In the genomic region with DNA sequence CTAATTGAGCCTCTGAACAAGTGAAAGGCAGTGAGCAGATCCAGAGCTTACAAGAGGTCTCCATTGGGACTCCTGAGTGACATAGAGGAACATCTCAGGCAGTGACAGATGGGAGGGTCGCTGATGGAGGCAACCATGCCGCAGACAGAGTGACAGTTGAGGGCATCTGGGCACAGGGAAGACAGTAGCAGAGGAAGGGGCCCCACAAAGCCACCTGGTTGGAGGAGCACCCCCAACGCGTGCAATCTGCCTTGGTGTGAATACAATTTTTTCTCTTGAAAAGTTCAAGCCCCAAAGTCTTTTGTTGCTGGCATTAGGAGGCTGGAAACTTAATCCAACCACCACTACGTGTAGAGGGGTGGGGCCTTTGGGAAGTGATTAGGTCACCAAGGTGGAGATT, we compare ENCODE assay signal across 30 mouse cellular contexts. TPM values are rescaled to one million over a fixed set of nuclear protein-coding genes. Genes with fewer than 3 reads are reported as not detected.
DNase-seq lines count a peak whose midpoint lies in the region; ATAC-seq and TF ChIP-seq lines count a peak whose summit lies in the region.
"Had no signal": no experiment of that assay in that cellular context is flagged by ENCODE, and none has a peak within 500 bp of the region (broad histone marks: within the 10 kb centered on the region; RNA-seq: fewer than 3 reads in every experiment).

No protein-coding gene starts in this region.

- no peaks in the 10 kb centered on the region for H3K36me3 ChIP-seq in kidney, embryonic 15.5 days
- H3K36me3 ChIP-seq in thymus, adult 2 months (ENCODE audit: control insufficient read depth, insufficient read depth, low read length): no peaks in the 10 kb centered on the region
- H3K36me3 ChIP-seq in stomach, embryonic 16.5 days (ENCODE audit: control insufficient read depth, insufficient read depth, low read length): no peaks in the 10 kb centered on the region
- H3K36me3 ChIP-seq: embryonic facial prominence, embryonic 10.5 days; embryonic facial prominence, embryonic 13.5 days; forebrain, embryonic 15.5 days; heart, embryonic 13.5 days had no signal

- no peak for TF ChIP-seq POLR2A in thymus, adult 2 months (IDR thresholded peaks at IDR 0.05; ENCODE audit: control insufficient read depth, extremely low read depth, insufficient read depth, low read length, poor library complexity)

- 0 out of 2 replicates have a peak overlapping the region, but pooled peaks have one; percentile 18 for H3K9ac ChIP-seq in kidney, embryonic 15.5 days
- no peak overlapping the region; the same call in 1 of the 2 replicates for H3K9ac ChIP-seq in stomach, embryonic 16.5 days (ENCODE audit: low read length)
- H3K9ac ChIP-seq: forebrain, embryonic 15.5 days; hindbrain, embryonic 14.5 days had no signal

- 65% methylated on average over 5 of the region's 5 CpGs for WGBS in kidney, embryonic 15.5 days
- 37% methylated on average over 5 of the region's 5 CpGs for WGBS in thymus, adult 2 months
- WGBS in stomach, embryonic 16.5 days: 60% methylated on average over 5 of the region's 5 CpGs

- no peak for TF ChIP-seq CTCF in thymus, adult 2 months (IDR thresholded peaks at IDR 0.05; ENCODE audit: borderline replicate concordance, control insufficient read depth, extremely low read depth, insufficient read depth, low read length, poor library complexity)

- DNase-seq in kidney, postnatal 36 days: no peak
- DNase-seq in thymus, postnatal 0 days (ENCODE audit: low spot score): peak; percentile 60
- DNase-seq in thymus, adult 2 months: no peak
- peak; percentile 35 for DNase-seq in thymus, postnatal 25 days
- DNase-seq in urinary bladder, adult 18-20 months (ENCODE audit: low spot score in 2 of 2): no peak
- DNase-seq: adrenal gland, adult 8-10 months; adrenal gland, postnatal 25 days; cerebellum, adult 11-12 months; cerebellum, adult 8-10 months; cerebellum, postnatal 36 days; gastrocnemius, postnatal 10 days; gastrocnemius, postnatal 36 days; heart, adult 2 months; heart, postnatal 14 days; heart, postnatal 4 days had no signal

- no peak for ATAC-seq in kidney, embryonic 15.5 days (replicated peaks; ENCODE audit: low FRiP score)
- ATAC-seq in stomach, embryonic 16.5 days (ENCODE audit: insufficient read depth, low FRiP score): no peak
- ATAC-seq in CD4-positive, CD25-positive, alpha-beta regulatory T cell, adult 4 months: no peak
- ATAC-seq: activated CD4-positive, CD25-positive, alpha-beta regulatory T cell, adult 4 months; forebrain, embryonic 15.5 days had no signal

- H3K4me3 ChIP-seq in kidney, embryonic 15.5 days (replicated peaks): no peak overlapping the region
- H3K4me3 ChIP-seq in thymus, adult 2 months (ENCODE audit: control insufficient read depth, insufficient read depth, low read length): no peak overlapping the region
- H3K4me3 ChIP-seq in stomach, embryonic 16.5 days (replicated peaks; ENCODE audit: low read length): no peak overlapping the region
- H3K4me3 ChIP-seq: erythroblast, embryonic 14.5 days; forebrain, embryonic 15.5 days; heart, adult 2 months had no signal

- peaks cover 10% of the 10 kb centered on the region for H3K4me1 ChIP-seq in kidney, embryonic 15.5 days
- H3K4me1 ChIP-seq in thymus, adult 2 months (replicated peaks; ENCODE audit: control insufficient read depth, insufficient read depth, low read length): peaks cover 15% of the 10 kb centered on the region
- H3K4me1 ChIP-seq in stomach, embryonic 16.5 days (ENCODE audit: control insufficient read depth, insufficient read depth, low read length): no peaks in the 10 kb centered on the region

- H3K27ac ChIP-seq in kidney, embryonic 15.5 days: no peak overlapping the region
- no peak overlapping the region for H3K27ac ChIP-seq in thymus, adult 2 months (ENCODE audit: control insufficient read depth, insufficient read depth, low read length)
- H3K27ac ChIP-seq in stomach, embryonic 16.5 days (ENCODE audit: low read length): peak overlapping the region; percentile 0; the same call in 1 of the 2 replicates
- H3K27ac ChIP-seq: forebrain, embryonic 15.5 days; heart, adult 2 months; heart, embryonic 13.5 days; hindbrain, embryonic 14.5 days had no signal

- H3K4me2 ChIP-seq in kidney, embryonic 15.5 days: no peak overlapping the region
- H3K4me2 ChIP-seq in stomach, embryonic 16.5 days (ENCODE audit: low read depth, low read length): peak overlapping the region; percentile 51; the same call in 1 of the 2 replicates

- H3K27me3 ChIP-seq in kidney, embryonic 15.5 days: peaks cover 31% of the 10 kb centered on the region
- H3K27me3 ChIP-seq in thymus, adult 2 months (ENCODE audit: control insufficient read depth, insufficient read depth, low read length): no peaks in the 10 kb centered on the region
- H3K27me3 ChIP-seq in stomach, embryonic 16.5 days (ENCODE audit: control insufficient read depth, insufficient read depth, low read length): peaks cover 12% of the 10 kb centered on the region

- no peaks in the 10 kb centered on the region for H3K9me3 ChIP-seq in kidney, embryonic 15.5 days (replicated peaks)
- no peaks in the 10 kb centered on the region for H3K9me3 ChIP-seq in stomach, embryonic 16.5 days (replicated peaks; ENCODE audit: control insufficient read depth, low read length)
- H3K9me3 ChIP-seq: embryonic facial prominence, embryonic 10.5 days; embryonic facial prominence, embryonic 13.5 days; forebrain, embryonic 15.5 days; heart, embryonic 10.5 days; heart, embryonic 13.5 days had no signal

RNA-seq across cellular contexts. Expression of gene Lmtk3, which starts 23.4 kb away (rescaled TPM):
- polyA plus RNA-seq in kidney, embryonic 15.5 days (2015; fragmentation: Nextera tagmentation; extraction: Ambion mirVana): 2.5 and 3.1 TPM in 2 replicates
- not detected in 2 replicates for polyA plus RNA-seq in thymus, postnatal 0 days (2015; fragmentation: Nextera tagmentation; extraction: Ambion mirVana)
- 0.84 and 1.2 TPM in 2 replicates for polyA plus RNA-seq in thymus, adult 2 months (2012; rRNA removed)
- 0.53 and 0.99 TPM in 2 replicates for polyA plus RNA-seq in stomach, embryonic 16.5 days (2015; fragmentation: Nextera tagmentation; extraction: Ambion mirVana)
- polyA plus RNA-seq in CD4-positive, CD25-positive, alpha-beta regulatory T cell, adult 4 months (2017; shearing (Covaris generic)): not detected
- polyA plus RNA-seq: activated CD4-positive, CD25-positive, alpha-beta regulatory T cell, adult 4 months had no signal

RNA-seq across cellular contexts. Expression of gene Sult2b1, which starts 24.3 kb away (rescaled TPM):
- 2.8 and 3.2 TPM in 2 replicates for polyA plus RNA-seq in kidney, embryonic 15.5 days (2015; fragmentation: Nextera tagmentation; extraction: Ambion mirVana)
- polyA plus RNA-seq in thymus, postnatal 0 days (2015; fragmentation: Nextera tagmentation; extraction: Ambion mirVana): 4.1 and 5.8 TPM in 2 replicates
- polyA plus RNA-seq in thymus, adult 2 months (2012; rRNA removed): 3.8 and 3.9 TPM in 2 replicates
- polyA plus RNA-seq in stomach, embryonic 16.5 days (2015; fragmentation: Nextera tagmentation; extraction: Ambion mirVana): 32.7 and 46.5 TPM in 2 replicates
- polyA plus RNA-seq in CD4-positive, CD25-positive, alpha-beta regulatory T cell, adult 4 months (2017; shearing (Covaris generic)): 1 to 10 TPM; 3.1 to 5.2 TPM
- polyA plus RNA-seq: erythroblast, embryonic 14.5 days had no signal

RNA-seq across cellular contexts. Expression of gene Spaca4, which starts 34.5 kb away (rescaled TPM):
- polyA plus RNA-seq in kidney, embryonic 15.5 days (2015; fragmentation: Nextera tagmentation; extraction: Ambion mirVana): not detected in 2 replicates
- not detected in 2 replicates for polyA plus RNA-seq in thymus, postnatal 0 days (2015; fragmentation: Nextera tagmentation; extraction: Ambion mirVana)
- not detected in 2 replicates for polyA plus RNA-seq in thymus, adult 2 months (2012; rRNA removed)
- polyA plus RNA-seq in stomach, embryonic 16.5 days (2015; fragmentation: Nextera tagmentation; extraction: Ambion mirVana): 0.79 and 2.2 TPM in 2 replicates
- not detected for polyA plus RNA-seq in CD4-positive, CD25-positive, alpha-beta regulatory T cell, adult 4 months (2017; shearing (Covaris generic))
- polyA plus RNA-seq: activated CD4-positive, CD25-positive, alpha-beta regulatory T cell, adult 4 months; brain, embryonic 14.5 days; cortical plate, adult 2 months; embryonic facial prominence, embryonic 13.5 days; erythroblast, embryonic 14.5 days; forebrain, embryonic 15.5 days; heart, adult 2 months; heart, embryonic 10.5 days; heart, embryonic 13.5 days; heart, embryonic 16.5 days; hindbrain, embryonic 11.5 days; hindbrain, embryonic 14.5 days had no signal

RNA-seq across cellular contexts. Expression of gene Fam83e, which starts 39.1 kb away (rescaled TPM):
- 1.4 and 2.5 TPM in 2 replicates for polyA plus RNA-seq in kidney, embryonic 15.5 days (2015; fragmentation: Nextera tagmentation; extraction: Ambion mirVana)
- polyA plus RNA-seq in thymus, postnatal 0 days (2015; fragmentation: Nextera tagmentation; extraction: Ambion mirVana): 0.50 and 0.66 TPM in 2 replicates
- 1.5 and 1.7 TPM in 2 replicates for polyA plus RNA-seq in thymus, adult 2 months (2012; rRNA removed)
- 16.0 and 24.7 TPM in 2 replicates for polyA plus RNA-seq in stomach, embryonic 16.5 days (2015; fragmentation: Nextera tagmentation; extraction: Ambion mirVana)
- not detected for polyA plus RNA-seq in CD4-positive, CD25-positive, alpha-beta regulatory T cell, adult 4 months (2017; shearing (Covaris generic))
- polyA plus RNA-seq: activated CD4-positive, CD25-positive, alpha-beta regulatory T cell, adult 4 months had no signal

RNA-seq across cellular contexts. Expression of gene Sphk2, which starts 42.3 kb away (rescaled TPM):
- polyA plus RNA-seq in kidney, embryonic 15.5 days (2015; fragmentation: Nextera tagmentation; extraction: Ambion mirVana): 28.1 and 33.7 TPM in 2 replicates
- polyA plus RNA-seq in thymus, postnatal 0 days (2015; fragmentation: Nextera tagmentation; extraction: Ambion mirVana): 19.8 and 21.8 TPM in 2 replicates
- polyA plus RNA-seq in thymus, adult 2 months (2012; rRNA removed): 87.4 and 88.1 TPM in 2 replicates
- 38.9 and 45.9 TPM in 2 replicates for polyA plus RNA-seq in stomach, embryonic 16.5 days (2015; fragmentation: Nextera tagmentation; extraction: Ambion mirVana)
- 10 to 100 TPM; 15.2 to 21.1 TPM for polyA plus RNA-seq in CD4-positive, CD25-positive, alpha-beta regulatory T cell, adult 4 months (2017; shearing (Covaris generic))

Comparison
In these comparisons a context has a peak if more than half of its experiments do, and no peak if none do; other contexts are left out.
1. DNase-seq: peak in thymus, postnatal 0 days (single experiment) and thymus, postnatal 25 days (single experiment); none in kidney, postnatal 36 days (0 of 2), thymus, adult 2 months (single experiment) and urinary bladder, adult 18-20 months (0 of 2).